Mouse (Mus musculus) macrophage (primary cell): ENCODE data around the gene Trabd2b. TPM values are rescaled to one million over a fixed set of nuclear protein-coding genes. Genes with fewer than 3 reads are reported as not detected.

Experiments
- H3K27ac ChIP-seq: fragments of 350-480 bp; formaldehyde crosslinking; 2 replicates; pipeline ENCODE4 v1.9.0; 2021
- H3K36me3 ChIP-seq: fragments of 350-480 bp; formaldehyde crosslinking; 2 replicates; pipeline ENCODE4 v1.9.0; 2021; ENCODE audit errors: inconsistent target
- H3K4me3 ChIP-seq: fragments of 350-480 bp; formaldehyde crosslinking; 2 replicates; pipeline ENCODE4 v1.9.0; 2021; ENCODE audit errors: inconsistent target
- H3K79me2 ChIP-seq: fragments of 350-480 bp; formaldehyde crosslinking; 2 replicates; pipeline ENCODE4 v1.9.0; 2021; ENCODE audit errors: inconsistent target
- WGBS: methylation state at CpG from one replicate; pipeline ENCODE4 v1.1.7; 2026; ENCODE audit warnings: inconsistent platforms; ENCODE audit not compliant: missing documents; 5-methylcytosine and 5-hydroxymethylcytosine counted together
- polyA plus RNA-seq: library from polyadenylated mRNA; stranded (reverse); fragments of 250-400 nt; gene quantifications from 3 replicates; pipeline ENCODE4 v1.2.4, GENCODE M21; 2018; ENCODE audit warnings: inconsistent platforms

The Trabd2b gene
- polyA plus RNA-seq, 1 experiment from 2014 or later, result not detected

GRCm38 (mm10) chr4:114481518-114481917, 75.0 kb downstream of the Trabd2b start:
- WGBS, result 91% methylated on average over 5 of the region's 5 CpGs
- H3K27ac ChIP-seq, result no peak overlapping the region
- no peaks in the 10 kb centered on the region for H3K36me3 ChIP-seq

DNA sequence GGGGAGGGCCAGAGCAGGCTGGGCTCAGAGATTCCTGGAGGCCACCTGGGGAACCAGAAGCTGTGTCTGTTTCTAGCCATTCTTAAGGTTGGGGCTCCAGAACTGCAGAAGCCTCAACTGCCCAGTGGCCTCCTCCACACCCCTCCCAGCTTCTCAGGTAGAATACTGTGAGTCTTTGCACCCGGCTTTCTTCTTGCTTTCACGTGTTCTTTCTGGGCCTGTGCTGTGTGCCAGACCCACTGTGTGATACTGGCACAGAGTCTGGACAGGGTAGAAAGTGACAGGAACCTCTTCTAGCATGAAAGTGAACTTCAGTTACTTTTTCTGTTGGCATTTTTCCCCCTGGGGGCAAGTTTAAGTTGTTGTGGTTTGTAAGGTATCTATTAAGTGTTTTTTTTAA, 77.6 kb downstream of the Trabd2b start:
- H3K36me3 ChIP-seq, result no peaks in the 10 kb centered on the region
- WGBS, result 78% methylated on average over 2 of the region's 2 CpGs
- H3K4me3 ChIP-seq, result no peak overlapping the region
- no peaks in the 10 kb centered on the region for H3K79me2 ChIP-seq
- H3K27ac ChIP-seq, result no peak overlapping the region

More at GRCm38 (mm10) chr4:114481518-114481917, 75.0 kb downstream of the Trabd2b start:
- Histone ChIP-seq H3K4me3 (no peak overlapping the region), H3K79me2 (no peaks in the 10 kb centered on the region)

DNA sequence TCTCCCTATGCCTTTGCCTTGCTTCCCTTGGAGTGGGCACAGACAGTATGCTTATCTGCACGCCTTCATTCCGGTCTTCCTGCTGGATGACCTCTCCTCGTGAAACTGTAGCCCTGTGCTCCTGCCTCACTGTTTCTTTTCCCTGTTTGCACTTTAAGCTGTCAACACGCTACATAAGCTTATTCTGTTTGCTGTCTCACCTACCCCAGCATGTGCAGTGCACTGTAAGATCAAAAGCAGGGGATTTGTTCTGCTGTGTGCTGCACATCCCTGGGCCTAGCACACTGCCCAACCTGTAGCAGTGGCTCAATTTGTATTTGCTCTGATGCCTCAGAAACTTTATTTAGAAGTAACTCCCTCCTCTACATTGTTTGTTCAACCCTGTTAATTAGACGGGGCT, 79.5 kb downstream of the Trabd2b start:
- no peak overlapping the region for H3K4me3 ChIP-seq
- no peaks in the 10 kb centered on the region for H3K36me3 ChIP-seq
- H3K27ac ChIP-seq, result no peak overlapping the region
- 88% methylated on average over 5 of the region's 5 CpGs for WGBS
- H3K79me2 ChIP-seq, result no peaks in the 10 kb centered on the region

- Histone ChIP-seq H3K4me3 (no peak overlapping the region), H3K27ac (no peak overlapping the region), H3K36me3 (no peaks in the 10 kb centered on the region), H3K79me2 (no peaks in the 10 kb centered on the region)
- 84% methylated on average over 2 of the region's 2 CpGs for WGBS
These were observed 80.5 kb downstream of the Trabd2b start for GRCm38 (mm10) chr4:114486885-114487531.

DNA sequence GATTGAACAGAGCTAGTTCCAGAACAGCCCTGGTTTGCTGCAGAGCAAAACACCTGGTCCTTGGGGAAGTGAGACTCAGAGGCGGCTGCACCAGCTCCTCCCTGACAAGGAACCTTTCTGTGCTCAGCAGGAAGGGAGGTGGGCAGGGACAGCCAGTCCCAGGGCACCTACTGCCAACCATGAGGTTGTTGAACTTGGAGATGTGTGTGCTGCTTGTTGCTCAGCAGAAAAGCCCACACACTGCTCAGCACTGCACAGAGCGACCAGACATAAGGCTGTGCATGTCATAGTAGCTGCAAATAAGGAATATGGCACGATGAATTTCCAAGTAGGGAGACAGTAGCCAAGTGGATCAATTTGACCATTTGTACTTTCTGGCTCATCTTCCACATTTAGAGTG, 81.2 kb downstream of the Trabd2b start:
- Histone ChIP-seq H3K27ac (no peak overlapping the region), H3K79me2 (no peaks in the 10 kb centered on the region), H3K4me3 (no peak overlapping the region), H3K36me3 (no peaks in the 10 kb centered on the region)
- WGBS, result 62% methylated on average over 3 of the region's 3 CpGs

DNA sequence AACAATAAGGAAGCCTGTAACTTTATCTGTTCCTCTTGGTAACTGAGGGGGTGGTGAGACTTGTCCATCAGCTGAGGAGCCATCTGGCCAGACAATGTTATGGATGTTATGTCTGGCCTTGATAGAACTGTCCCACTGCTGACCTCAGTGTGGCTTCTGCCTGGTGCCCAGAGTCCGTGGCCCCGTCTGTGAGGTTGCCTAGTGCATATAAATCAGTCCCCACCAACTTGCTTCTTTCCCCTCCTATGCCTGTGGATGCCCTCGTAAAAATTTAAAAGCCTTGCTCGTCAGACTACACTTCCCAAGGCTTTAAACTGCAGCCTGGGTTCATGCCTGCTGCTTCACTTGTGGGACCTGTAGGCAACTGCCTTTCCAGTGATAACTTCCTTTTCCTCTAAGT, 85.6 kb downstream of the Trabd2b start:
- no peak overlapping the region for H3K27ac ChIP-seq
- H3K79me2 ChIP-seq, result no peaks in the 10 kb centered on the region
- no peak overlapping the region for H3K4me3 ChIP-seq
- 61% methylated on average over 4 of the region's 4 CpGs for WGBS
- H3K36me3 ChIP-seq, result no peaks in the 10 kb centered on the region

DNA sequence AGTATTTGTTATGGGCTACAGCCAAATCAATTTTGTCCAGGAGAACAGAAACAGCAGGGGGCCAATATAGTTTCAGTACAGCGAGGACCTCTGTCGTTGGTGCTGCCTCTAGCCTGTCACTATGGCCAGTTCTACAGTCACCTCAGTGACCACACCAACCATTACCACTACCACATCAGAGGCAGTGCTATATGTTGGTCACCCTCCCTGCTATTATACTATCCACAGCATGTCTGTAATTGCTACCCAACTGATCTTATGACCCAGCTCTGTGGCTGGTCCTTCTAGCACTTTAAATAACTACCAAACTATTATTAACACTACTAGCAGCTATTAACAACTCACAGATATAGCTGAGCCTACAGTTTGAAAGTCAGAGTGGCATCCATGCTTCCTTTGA, 87.5 kb downstream of the Trabd2b start:
- Histone ChIP-seq H3K4me3 (no peak overlapping the region), H3K79me2 (no peaks in the 10 kb centered on the region), H3K27ac (no peak overlapping the region), H3K36me3 (no peaks in the 10 kb centered on the region)
- WGBS, result 79% methylated on average over 2 of the region's 2 CpGs

DNA sequence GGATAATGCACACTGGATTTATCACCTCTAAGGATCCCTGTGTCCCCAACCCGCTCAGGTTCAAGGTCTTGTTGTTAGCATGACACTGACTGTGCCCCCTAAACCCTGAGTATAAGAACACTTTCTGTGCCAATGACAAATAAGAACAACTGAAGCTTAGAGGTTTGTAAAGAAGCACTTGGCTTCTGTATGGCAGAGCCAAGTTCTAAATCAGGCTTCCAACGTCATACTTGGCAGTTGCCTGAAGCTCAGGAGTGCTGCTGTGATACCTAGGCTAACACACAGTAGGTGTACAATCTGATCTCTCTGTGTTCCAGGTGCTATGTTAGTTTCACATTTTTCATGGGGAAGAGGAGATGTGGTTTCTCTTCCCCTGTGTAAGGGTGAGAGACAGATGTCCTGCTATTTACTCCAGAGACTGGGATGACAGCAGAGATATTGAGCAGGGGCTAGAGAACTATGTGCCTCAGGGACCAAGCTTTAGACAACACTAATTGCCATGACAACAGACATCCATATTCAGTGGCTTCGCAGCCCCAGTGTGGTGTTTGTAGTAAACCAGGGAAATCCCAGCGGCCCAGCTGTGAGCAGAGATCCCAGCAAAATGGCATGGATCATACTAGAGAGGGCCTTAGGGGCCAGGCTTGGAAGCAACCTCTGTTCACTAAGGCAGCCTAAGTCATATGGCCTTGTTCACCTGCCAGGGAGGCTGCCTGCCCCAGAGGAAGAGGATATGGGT, 89.3 kb downstream of the Trabd2b start:
- H3K79me2 ChIP-seq, result no peaks in the 10 kb centered on the region
- no peak overlapping the region for H3K27ac ChIP-seq
- 92% methylated on average over 4 of the region's 4 CpGs for WGBS
- no peaks in the 10 kb centered on the region for H3K36me3 ChIP-seq
- H3K4me3 ChIP-seq, result no peak overlapping the region

GRCm38 (mm10) chr4:114499650-114500049, 93.1 kb downstream of the Trabd2b start:
- H3K79me2 ChIP-seq, result no peaks in the 10 kb centered on the region
- H3K36me3 ChIP-seq, result no peaks in the 10 kb centered on the region
- H3K4me3 ChIP-seq, result no peak overlapping the region
- WGBS, result 100% methylated on average over 1 of the region's 1 CpGs
- no peak overlapping the region for H3K27ac ChIP-seq

DNA sequence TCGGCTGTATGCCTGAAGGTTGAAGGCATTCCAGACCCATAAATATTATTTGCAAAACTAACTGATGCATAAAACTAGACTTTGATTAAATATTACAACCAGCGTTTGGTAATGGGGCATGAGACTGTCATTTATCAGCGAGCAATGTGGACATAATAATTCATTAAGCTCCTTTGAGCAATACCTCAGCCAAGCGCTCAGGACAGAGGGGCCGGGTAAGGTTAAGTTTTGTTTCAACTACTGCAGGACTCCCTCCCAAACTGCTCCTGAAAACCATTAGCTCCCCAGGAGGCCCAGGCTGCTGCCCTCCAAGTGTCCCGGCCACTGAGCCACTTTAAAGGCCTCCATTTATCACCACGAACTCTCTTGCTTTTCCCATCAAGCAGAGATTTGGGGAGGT, 93.8 kb downstream of the Trabd2b start:
- Histone ChIP-seq H3K36me3 (no peaks in the 10 kb centered on the region), H3K27ac (no peak overlapping the region), H3K79me2 (no peaks in the 10 kb centered on the region), H3K4me3 (no peak overlapping the region)
- 87% methylated on average over 7 of the region's 7 CpGs for WGBS

GRCm38 (mm10) chr4:114501048-114501447, 94.5 kb downstream of the Trabd2b start:
- Histone ChIP-seq H3K4me3 (no peak overlapping the region), H3K36me3 (no peaks in the 10 kb centered on the region), H3K27ac (no peak overlapping the region), H3K79me2 (no peaks in the 10 kb centered on the region)
- 100% methylated on average over 1 of the region's 1 CpGs for WGBS

- H3K27ac ChIP-seq, result no peak overlapping the region
- 23% methylated on average over 4 of the region's 4 CpGs for WGBS
- no peak overlapping the region for H3K4me3 ChIP-seq
- H3K79me2 ChIP-seq, result no peaks in the 10 kb centered on the region
- no peaks in the 10 kb centered on the region for H3K36me3 ChIP-seq
These were observed 95.1 kb downstream of the Trabd2b start for GRCm38 (mm10) chr4:114501611-114502010.

DNA sequence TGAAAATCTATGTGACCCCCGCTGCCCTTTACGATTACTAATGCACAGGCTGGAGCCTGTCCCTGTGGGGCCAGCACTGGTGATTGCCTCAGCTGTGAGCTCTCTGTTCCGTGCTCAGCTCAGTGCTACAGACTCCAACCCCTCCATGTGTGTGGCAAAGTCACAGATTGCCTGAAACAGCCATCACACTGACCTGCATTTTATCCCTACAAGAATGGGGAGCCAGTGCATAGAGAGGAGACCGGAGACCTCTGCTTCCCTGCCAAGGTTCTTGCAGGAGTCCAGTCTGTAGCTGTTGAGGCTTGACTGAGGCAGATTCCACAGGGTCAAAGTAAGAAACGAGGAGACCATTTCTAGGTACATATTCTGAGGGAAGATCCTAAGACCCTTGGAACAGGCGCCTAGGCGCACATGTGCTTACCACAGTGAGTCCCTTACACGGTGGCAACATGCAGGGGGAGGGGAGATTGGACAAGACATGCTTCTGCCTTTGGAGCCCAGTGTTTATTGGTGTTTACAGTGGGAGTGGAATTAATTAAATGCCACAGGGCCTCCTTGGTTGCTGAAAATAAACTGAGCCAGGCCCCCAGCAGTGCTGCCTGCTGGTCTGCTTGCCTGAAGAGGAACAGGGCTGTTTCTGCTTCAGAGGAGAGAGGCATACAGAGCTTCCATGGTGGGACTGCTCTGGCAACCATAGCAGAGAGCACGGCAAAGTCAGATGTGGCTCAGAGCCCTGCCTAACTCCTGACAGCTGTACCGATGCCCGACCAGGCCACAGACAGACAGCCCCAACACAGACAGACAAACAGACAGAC, 97.9 kb downstream of the Trabd2b start:
- no peaks in the 10 kb centered on the region for H3K36me3 ChIP-seq
- WGBS, result 82% methylated on average over 11 of the region's 11 CpGs
- no peak overlapping the region for H3K27ac ChIP-seq
- H3K79me2 ChIP-seq, result no peaks in the 10 kb centered on the region
- H3K4me3 ChIP-seq, result no peak overlapping the region

DNA sequence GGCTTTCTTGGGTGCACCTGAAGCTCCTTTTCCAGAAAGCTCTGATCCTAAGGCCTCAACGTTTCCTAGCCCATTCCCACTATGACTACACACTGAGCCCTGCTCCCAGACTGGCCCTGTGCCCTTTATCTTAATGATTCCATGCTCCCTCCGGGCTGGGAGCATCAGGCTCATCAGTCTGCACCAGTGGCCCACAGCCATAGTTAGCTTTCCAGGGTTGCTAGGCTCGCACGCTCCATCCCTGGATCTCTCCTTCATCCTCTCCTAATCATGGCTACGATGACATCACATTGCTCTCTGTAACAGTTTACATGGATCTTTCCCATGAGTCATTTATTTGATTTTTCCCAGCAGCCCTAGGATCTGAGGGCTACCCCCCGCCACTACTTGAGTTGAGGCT, 103.1 kb downstream of the Trabd2b start:
- no peak overlapping the region for H3K4me3 ChIP-seq
- H3K36me3 ChIP-seq, result no peaks in the 10 kb centered on the region
- H3K27ac ChIP-seq, result no peak overlapping the region
- 89% methylated on average over 6 of the region's 6 CpGs for WGBS
- no peaks in the 10 kb centered on the region for H3K79me2 ChIP-seq

DNA sequence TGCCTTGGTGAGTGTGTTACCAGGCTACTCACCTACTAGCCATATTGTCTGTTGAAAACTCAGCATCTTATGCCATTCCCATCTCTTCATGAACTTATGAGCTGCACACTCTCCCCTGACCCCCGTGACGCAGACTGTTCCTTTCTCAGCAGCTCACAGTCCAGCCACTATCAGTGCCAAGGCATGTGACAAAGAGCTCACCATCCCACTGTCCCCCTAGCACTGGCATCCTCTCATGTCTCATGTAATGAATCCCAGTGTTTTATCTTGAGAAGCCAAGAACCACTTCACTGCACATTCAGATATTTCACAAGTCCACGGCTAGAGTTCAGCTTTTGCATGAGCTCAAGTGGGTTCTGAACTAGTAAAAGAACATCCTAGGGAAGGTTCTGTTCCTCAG, 105.1 kb downstream of the Trabd2b start:
- WGBS, result 95% methylated on average over 3 of the region's 3 CpGs
- Histone ChIP-seq H3K79me2 (no peaks in the 10 kb centered on the region), H3K27ac (no peak overlapping the region), H3K4me3 (no peak overlapping the region), H3K36me3 (no peaks in the 10 kb centered on the region)
